Mouse (Mus musculus) bone marrow macrophage, adult 2 months (primary cell): ENCODE results near the gene Anxa9.

ENCODE experiments used
- CTCF ChIP-seq: IDR thresholded peaks from 2 replicates; pipeline ENCODE4 v1.5.1; 2012; ENCODE audit warnings: low read depth, mild to moderate bottlenecking, low read length, moderate library complexity
- POLR2A ChIP-seq: IDR thresholded peaks from 2 replicates; pipeline ENCODE4 v1.6.1; 2012; ENCODE audit warnings: mild to moderate bottlenecking, low read depth, low read length, borderline replicate concordance

DNA sequence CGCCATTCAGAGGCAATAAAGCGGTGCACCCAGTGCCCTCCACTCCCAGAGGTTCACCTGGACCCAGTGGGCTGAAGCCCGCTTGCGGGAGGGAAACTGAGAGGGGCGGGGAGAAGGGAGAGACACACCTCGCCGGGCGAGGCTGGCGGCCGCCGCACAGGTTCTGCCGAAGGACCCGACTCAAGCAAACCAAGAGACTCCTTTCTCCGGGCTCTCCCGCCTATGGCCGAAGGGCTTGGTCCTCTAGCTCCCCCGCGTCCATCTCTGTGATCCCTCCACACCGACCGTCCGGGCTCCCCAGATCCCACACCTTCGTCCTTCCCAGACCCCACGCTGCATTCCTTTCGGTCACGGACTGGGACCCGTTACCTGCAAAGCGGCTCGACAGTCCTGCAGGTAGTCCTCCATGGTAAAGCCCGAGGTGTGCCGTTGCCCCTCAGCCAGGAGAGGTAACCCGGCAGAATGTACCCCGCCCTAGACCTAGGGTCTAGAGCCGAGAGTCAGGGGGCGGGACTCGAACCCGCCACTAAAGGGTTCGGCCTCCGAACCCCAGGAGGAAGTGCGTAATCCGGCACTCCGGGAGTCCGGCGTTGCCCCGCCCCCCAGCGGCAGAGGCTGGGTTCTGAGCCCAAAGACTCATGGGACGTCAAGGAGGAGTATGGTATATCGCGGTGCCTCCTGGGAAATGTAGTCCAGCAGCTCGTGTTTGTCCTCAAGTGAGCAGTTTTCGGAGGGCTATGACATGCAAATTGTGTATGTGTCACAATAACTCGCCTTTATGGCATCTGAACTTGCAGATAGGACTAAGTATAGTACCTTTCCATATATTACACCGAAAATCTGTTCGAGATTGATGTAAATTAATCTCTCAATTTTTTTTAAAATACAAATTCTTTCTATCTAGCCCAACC, 25.5 kb downstream of the Anxa9 start, which contains the start of the genes Mindy1 and Prune1:
- TF ChIP-seq CTCF = no peak
- no peak for TF ChIP-seq POLR2A
